Mouse (Mus musculus): ENCODE data around the gene Zfp958.

DNA sequence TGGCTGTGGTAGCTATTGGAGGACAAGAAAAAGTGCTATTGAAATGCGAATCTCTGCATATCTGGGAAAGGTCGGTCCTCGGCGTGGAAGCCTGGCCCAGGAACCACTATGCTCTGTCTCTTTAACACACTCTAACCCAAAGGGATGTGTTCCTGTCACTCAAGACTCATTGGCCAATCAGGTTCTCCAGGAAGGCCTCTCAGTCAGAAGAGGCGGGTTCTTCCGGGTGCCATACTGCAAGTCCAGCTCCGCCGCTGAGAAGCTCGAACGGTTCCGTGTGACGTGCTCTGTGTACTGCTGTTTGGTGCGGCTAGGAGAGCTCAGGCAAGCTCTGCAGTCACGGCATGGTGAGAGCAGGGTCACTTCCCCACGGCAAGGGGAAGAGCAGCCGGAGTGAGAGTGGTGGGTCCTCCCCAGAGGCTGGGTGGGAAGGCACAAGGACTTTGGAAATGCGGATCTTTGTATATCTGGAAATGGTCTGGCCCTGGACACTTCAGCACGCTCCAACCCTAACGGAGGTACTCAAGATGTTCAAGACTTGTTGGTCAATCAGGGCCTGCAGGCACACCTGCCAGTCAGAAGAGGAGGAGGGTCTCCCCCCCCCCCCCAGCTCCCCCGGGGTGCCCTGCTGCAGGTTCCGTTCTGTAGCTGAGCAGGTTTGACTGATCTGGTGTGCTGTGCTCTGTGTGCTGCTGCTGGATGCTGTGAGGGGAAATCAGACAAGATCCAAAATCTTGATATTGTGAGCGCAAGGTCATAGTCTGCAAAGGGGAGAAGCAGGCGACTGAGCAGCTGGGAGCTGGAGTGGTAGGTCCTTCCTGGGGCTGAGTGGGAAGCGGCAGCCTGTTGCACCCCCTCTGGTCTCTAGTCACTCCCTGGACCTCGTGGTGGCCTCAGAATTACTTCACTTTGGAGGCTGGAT is at the start of gene Zfp958:
- no peak for TF ChIP-seq CTCF (IDR thresholded peaks at IDR 0.05)
- peak; percentile 95 for TF ChIP-seq POLR2A (IDR thresholded peaks at IDR 0.05; ENCODE audit: insufficient read depth, low read depth, low read length)
